Mouse (Mus musculus) Patski (cell line): ENCODE results near the gene Scgb1b10. TPM values are rescaled to one million over a fixed set of nuclear protein-coding genes. Genes with fewer than 3 reads are reported as not detected.
"Not testable (repeated sequence)": the region's sequence is repeated elsewhere in the genome, so short reads cannot be mapped to it uniquely, and the experiment has no call there.

Experiments used
- ATAC-seq: fragments of 100-300 bp; one replicate; pipeline ENCODE4 v1.8.0; 2021
- CTCF ChIA-PET: fragments of 350-600 bp; sonication (Branson Sonifier 250); formaldehyde crosslinking; loops from one replicate; lab custom pipeline; 2022; ENCODE audit warnings: inconsistent platforms; lab: Charles Lee
- POLR2A ChIA-PET: fragments of 350-600 bp; sonication (Branson Sonifier 250); formaldehyde crosslinking; loops from one replicate; lab custom pipeline; 2022; ENCODE audit warnings: antibody characterized with exemption, inconsistent platforms; lab: Charles Lee
- DNase-seq: peaks from one replicate; pipeline ENCODE4 v3.0.0-alpha.2; 2011; ENCODE audit warnings: low read depth, low spot score
- H3K27me3 ChIP-seq: fragments of 371-371 bp; one replicate; pipeline ENCODE4 v1.5.1; 2021
- in situ Hi-C: fragments of 300-500 bp; cut with MboI; formaldehyde crosslinking; loops from 3 replicates; pipeline ENCODE4 v1.11.1; 2018; ENCODE audit warnings: low pct_unique_long_range_greater_than_20kb, mixed read lengths
- polyA plus RNA-seq: library from polyadenylated mRNA; unstranded; gene quantifications from one replicate; pipeline ENCODE4 v1.2.3, GENCODE M21; 2021

The Scgb1b10 gene
- polyA plus RNA-seq, result not detected

DNA sequence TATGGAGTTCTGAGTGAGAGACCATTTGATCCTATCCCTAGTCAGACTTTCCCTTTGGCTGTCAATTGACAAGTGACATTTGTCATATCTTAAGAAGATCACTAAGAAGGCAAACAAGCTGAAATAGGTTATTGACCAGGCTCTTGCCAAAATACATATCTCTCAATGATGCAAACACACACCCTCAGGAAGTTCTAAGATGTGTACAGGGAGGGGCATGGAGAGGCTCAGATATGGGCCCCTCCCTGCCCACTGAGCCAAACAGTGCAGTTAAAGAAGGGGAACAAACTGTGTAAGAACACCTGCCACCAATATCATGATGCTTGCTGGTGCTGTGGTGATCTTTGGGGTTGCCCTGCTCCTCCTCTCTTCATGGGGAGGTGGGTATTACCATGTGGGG lies at the start of gene Scgb1b10:
Gene Scgb1b10, plus strand, starts transcription at position 301 of the 400 bp plus-strand sequence.
- POLR2A ChIA-PET, CTCF ChIA-PET, in situ Hi-C loops, DNase-seq, H3K27me3 ChIP-seq, ATAC-seq: not testable (repeated sequence)

Other genes with a start within 250 kb of the Scgb1b10 start
- gene Scgb2b11, start 110.3 kb downstream of the Scgb1b10 start, polyA plus RNA-seq, result not detected
- gene Scgb1b11, start 122.0 kb downstream of the Scgb1b10 start, polyA plus RNA-seq, result not detected
- not detected for gene Scgb2b12, start 226.4 kb downstream of the Scgb1b10 start, polyA plus RNA-seq
- gene Scgb1b12, start 233.3 kb downstream of the Scgb1b10 start, polyA plus RNA-seq, result not detected